Mouse (Mus musculus): Measurements from ENCODE around the gene Siah3.

GRCm38 (mm10) chr14:75579010-75579409 lies 123.2 kb downstream of the Siah3 start:
- TF ChIP-seq CTCF (IDR thresholded peaks at IDR 0.05; ENCODE audit: borderline replicate concordance, extremely low read depth, insufficient read depth, insufficient read length) (no peak), POLR2A (IDR thresholded peaks at IDR 0.05; ENCODE audit: borderline replicate concordance, extremely low read depth, insufficient read depth, insufficient read length, poor library complexity, severe bottlenecking) (no peak)

All from brain, embryonic 14.5 days (tissue).